Mouse (Mus musculus) hindbrain, postnatal 0 days (tissue): Measurements from ENCODE around the gene Sh3pxd2a. TPM values are rescaled to one million over a fixed set of nuclear protein-coding genes. Genes with fewer than 3 reads are reported as not detected.

Experiments used
- ATAC-seq: fragments of 200-750 bp; cut with Nextera tagmentation; 2 replicates; pipeline ENCODE4 v1.8.0; 2017; ENCODE audit warnings: mild to moderate bottlenecking, moderate TSS enrichment, moderate library complexity
- DNase-seq: peaks from one replicate; pipeline ENCODE4 v3.0.0-alpha.2; 2015; ENCODE audit warnings: low spot score
- H3K27ac ChIP-seq: fragments of 300-500 bp; sonication (generic); 2 replicates; pipeline ENCODE4 v1.5.1; 2014; ENCODE audit warnings: mild to moderate bottlenecking
- H3K27me3 ChIP-seq: fragments of 300-500 bp; sonication (generic); 2 replicates; pipeline ENCODE4 v1.6.1; 2014; ENCODE audit warnings: low read length, mixed read lengths; ENCODE audit not compliant: insufficient read depth
- H3K36me3 ChIP-seq: fragments of 300-500 bp; sonication (generic); 2 replicates; pipeline ENCODE4 v1.6.1; 2014; ENCODE audit warnings: low read length, mixed read lengths; ENCODE audit not compliant: insufficient read depth
- H3K4me1 ChIP-seq: fragments of 300-500 bp; sonication (generic); 2 replicates; pipeline ENCODE4 v1.6.1; 2014; ENCODE audit warnings: antibody characterized with exemption, low read length, mixed read lengths; ENCODE audit not compliant: insufficient read depth
- H3K4me2 ChIP-seq: fragments of 300-500 bp; sonication (generic); 2 replicates; pipeline ENCODE4 v1.6.1; 2014; ENCODE audit warnings: low read depth, mild to moderate bottlenecking, low read length, moderate library complexity, mixed read lengths
- H3K4me3 ChIP-seq: fragments of 300-500 bp; sonication (generic); 2 replicates; pipeline ENCODE4 v1.5.1; 2014; ENCODE audit warnings: low read length
- H3K9ac ChIP-seq: fragments of 300-500 bp; sonication (generic); replicated peaks from 2 replicates; pipeline ENCODE4 v1.6.1; 2014; ENCODE audit warnings: mild to moderate bottlenecking, low read length, moderate library complexity, mixed read lengths
- H3K9me3 ChIP-seq: fragments of 300-500 bp; sonication (generic); 2 replicates; pipeline ENCODE4 v1.6.1; 2016; ENCODE audit warnings: low read length, mixed read lengths
- CTCF ChIP-seq: IDR thresholded peaks from 2 replicates; pipeline ENCODE4 v1.5.1; 2016; ENCODE audit warnings: antibody characterized with exemption, control low read depth, low read depth
- WGBS: fragments of 180-500 bp; shearing (Covaris S2); extraction: QIAGEN DNeasy Blood & Tissue Kit; methylation state at CpG from one replicate; pipeline ENCODE4 v1.1.7; 2014; 5-methylcytosine and 5-hydroxymethylcytosine counted together
- polyA plus RNA-seq: library from polyadenylated mRNA; unstranded; fragments of >200 nt; fragmentation: Nextera tagmentation; extraction: Ambion mirVana; gene quantifications from 2 replicates; pipeline ENCODE4 v1.2.1, GENCODE M21; 2015
- total RNA-seq: library from RNA; depleted of rRNA; stranded (reverse); fragments of >200 nt; gene quantifications from 2 replicates; pipeline ENCODE4 v1.2.3, GENCODE M21; 2014

Sh3pxd2a gene
- total and polyA plus RNA-seq, 2 experiments from 2014 or later, result 1.8 to 25.5 TPM

DNA sequence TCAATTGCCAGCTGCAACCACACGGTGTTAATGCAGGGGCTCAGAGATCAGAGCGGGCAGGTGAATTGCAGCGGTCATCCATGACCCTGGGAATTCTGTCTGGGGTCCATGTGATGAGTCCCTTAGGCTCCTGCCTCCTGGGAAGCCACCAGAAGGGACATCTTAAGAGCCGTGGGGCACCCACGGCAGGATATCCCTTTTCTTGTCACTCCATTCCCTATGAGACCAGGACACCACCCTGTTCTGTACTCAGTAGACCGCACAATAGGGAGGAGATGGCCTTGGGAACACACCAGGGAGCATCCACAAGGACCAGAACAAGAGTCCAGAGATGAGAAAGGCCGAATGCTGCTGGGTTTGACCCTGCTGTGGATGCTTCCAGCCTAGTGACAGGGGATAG lies 10.8 kb downstream of the Sh3pxd2a start:
- no peak overlapping the region for H3K4me2 ChIP-seq
- H3K36me3 ChIP-seq, result no peaks in the 10 kb centered on the region
- no peak for DNase-seq
- H3K9me3 ChIP-seq, result no peaks in the 10 kb centered on the region
- no peak overlapping the region for H3K9ac ChIP-seq
- WGBS, result 83% methylated on average over 7 of the region's 7 CpGs
- H3K27me3 ChIP-seq, result no peaks in the 10 kb centered on the region
- no peak for ATAC-seq
- H3K4me1 ChIP-seq, result peaks cover 18% of the 10 kb centered on the region
- H3K4me3 ChIP-seq, result no peak overlapping the region
- H3K27ac ChIP-seq, result no peak overlapping the region
- no peak for TF ChIP-seq CTCF

DNA sequence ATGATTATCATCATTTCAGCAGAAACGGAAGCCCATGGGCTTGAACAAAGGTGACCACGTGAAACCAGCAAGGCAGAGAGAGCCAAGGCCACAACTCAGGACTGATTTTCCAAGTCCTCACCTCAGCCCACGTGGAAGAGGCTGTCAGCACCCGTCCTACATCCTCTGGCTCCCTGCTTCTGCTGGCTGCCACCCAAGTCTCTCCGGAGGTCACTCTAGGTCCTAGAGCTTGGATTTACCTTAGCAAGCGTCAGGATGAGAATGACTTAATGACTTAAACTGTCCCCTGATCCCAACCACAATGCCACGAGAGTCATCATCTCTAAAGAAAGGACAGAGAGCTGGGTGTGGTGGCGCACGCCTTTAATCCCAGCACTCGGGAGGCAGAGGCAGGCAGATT lies 11.5 kb downstream of the Sh3pxd2a start:
- no peaks in the 10 kb centered on the region for H3K27me3 ChIP-seq
- H3K36me3 ChIP-seq, result no peaks in the 10 kb centered on the region
- H3K9ac ChIP-seq, result no peak overlapping the region
- WGBS, result 83% methylated on average over 10 of the region's 10 CpGs
- H3K4me3 ChIP-seq, result no peak overlapping the region
- peaks cover 18% of the 10 kb centered on the region for H3K4me1 ChIP-seq
- H3K9me3 ChIP-seq, result no peaks in the 10 kb centered on the region
- TF ChIP-seq CTCF, result no peak
- H3K27ac ChIP-seq, result no peak overlapping the region
- no peak for DNase-seq
- no peak overlapping the region for H3K4me2 ChIP-seq
- no peak for ATAC-seq

DNA sequence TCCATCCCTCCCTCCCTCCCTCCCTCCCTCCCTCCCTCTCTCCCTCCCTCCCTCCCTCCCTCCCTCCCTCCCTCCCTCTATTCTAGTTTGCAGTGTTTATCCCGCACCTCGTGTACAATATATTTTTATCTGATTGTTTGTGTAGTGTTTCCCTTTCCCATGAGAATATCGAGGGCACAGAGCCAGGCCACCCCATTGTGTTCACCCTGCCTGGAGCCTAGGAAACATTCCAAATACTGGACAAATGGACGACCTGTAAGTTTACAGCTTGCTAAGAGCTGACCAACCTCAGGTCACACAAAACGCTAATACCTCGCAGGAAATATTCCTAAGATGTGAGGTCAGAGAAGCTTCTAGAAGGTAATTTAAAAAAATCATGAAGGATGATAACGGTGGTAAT lies 12.0 kb downstream of the Sh3pxd2a start:
- H3K9me3 ChIP-seq, result no peaks in the 10 kb centered on the region
- ATAC-seq (no peak), DNase-seq (no peak)
- H3K4me3 ChIP-seq, result no peak overlapping the region
- peaks cover 17% of the 10 kb centered on the region for H3K4me1 ChIP-seq
- no peak overlapping the region for H3K4me2 ChIP-seq
- H3K36me3 ChIP-seq, result no peaks in the 10 kb centered on the region
- no peak for TF ChIP-seq CTCF
- WGBS, result 66% methylated on average over 7 of the region's 7 CpGs
- no peak overlapping the region for H3K9ac ChIP-seq
- no peaks in the 10 kb centered on the region for H3K27me3 ChIP-seq
- H3K27ac ChIP-seq, result no peak overlapping the region

DNA sequence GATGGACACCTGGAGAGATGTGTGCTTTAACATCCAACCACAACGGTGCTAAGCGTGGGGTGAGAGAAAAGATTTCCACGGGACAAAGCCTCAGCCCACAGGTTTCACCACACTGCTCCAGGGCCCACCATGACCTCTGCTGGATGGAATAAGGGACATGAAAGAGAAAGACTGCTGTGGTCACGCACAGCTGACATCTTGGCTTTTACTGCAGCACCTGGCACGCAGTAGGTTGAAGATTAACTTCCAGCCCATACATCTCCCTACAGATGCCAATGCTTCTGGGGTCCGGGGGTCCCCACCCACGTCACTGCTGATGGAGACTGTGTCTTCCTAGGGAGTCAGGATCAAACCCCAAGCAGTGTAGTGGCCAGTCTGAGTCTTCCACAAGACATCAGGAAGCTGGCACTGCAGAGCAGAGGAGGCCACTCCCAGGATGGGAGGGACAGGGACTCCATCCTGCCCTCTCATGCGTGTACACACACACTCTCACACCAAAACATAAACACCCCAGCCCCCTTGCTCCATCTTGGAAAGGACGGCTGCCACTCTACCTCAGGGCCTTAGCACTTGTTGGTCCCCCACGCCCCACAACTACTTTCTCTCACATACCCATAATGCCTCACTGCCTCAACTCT lies 12.6 kb downstream of the Sh3pxd2a start:
- peaks cover 21% of the 10 kb centered on the region for H3K4me1 ChIP-seq
- H3K27me3 ChIP-seq, result no peaks in the 10 kb centered on the region
- TF ChIP-seq CTCF, result no peak
- DNase-seq (no peak), ATAC-seq (no peak)
- WGBS, result 76% methylated on average over 10 of the region's 10 CpGs
- no peak overlapping the region for H3K4me2 ChIP-seq
- H3K36me3 ChIP-seq, result no peaks in the 10 kb centered on the region
- H3K4me3 ChIP-seq, result no peak overlapping the region
- no peak overlapping the region for H3K9ac ChIP-seq
- H3K27ac ChIP-seq, result no peak overlapping the region
- no peaks in the 10 kb centered on the region for H3K9me3 ChIP-seq

DNA sequence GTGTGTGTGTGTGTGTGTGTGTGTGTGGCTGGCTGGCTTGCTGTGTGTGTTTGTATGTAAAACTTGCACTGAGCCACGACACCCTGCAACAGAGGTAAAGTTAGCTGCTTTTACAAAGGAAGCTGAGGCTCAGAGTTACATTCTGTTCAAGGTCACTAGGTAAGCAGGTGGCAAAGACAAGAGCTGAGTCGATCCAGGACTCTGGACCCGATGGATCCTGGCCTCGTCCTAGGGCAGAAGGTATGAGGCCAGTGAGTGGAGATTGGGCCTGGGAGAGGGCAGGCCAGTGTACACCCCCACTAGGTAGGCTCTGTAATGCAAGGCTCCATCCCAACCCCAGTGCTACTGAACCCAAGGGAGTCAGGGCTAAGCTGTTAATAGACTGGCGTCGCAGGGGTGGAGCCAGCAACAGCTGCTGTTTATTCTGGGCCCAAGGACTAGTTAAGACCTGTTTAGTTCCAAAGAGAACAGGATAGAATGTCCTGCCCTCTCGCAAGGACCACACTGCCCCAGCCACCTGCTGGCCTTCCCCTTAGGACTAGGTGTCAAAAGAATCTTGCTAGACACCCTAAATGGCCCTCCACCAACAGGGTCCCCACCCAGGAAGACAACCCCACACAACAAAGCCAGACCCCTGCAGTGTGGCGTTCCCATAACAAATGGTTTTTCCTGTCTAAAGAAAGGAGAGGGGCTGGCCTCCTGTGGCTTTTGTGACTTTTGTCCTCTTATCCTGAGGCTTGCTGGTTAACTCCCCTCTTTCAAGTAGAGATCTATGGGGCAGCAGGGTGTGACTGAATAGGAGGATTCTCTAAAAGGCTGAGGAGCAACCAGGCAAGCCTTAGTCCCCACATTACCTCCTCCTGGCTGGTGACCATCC lies 13.7 kb downstream of the Sh3pxd2a start:
- Histone ChIP-seq H3K4me3 (no peak overlapping the region), H3K9ac (no peak overlapping the region), H3K9me3 (no peaks in the 10 kb centered on the region), H3K4me2 (no peak overlapping the region), H3K27me3 (no peaks in the 10 kb centered on the region), H3K36me3 (no peaks in the 10 kb centered on the region), H3K27ac (no peak overlapping the region), H3K4me1 (peaks cover 25% of the 10 kb centered on the region)
- DNase-seq (no peak), ATAC-seq (no peak)
- no peak for TF ChIP-seq CTCF
- 41% methylated on average over 8 of the region's 8 CpGs for WGBS

DNA sequence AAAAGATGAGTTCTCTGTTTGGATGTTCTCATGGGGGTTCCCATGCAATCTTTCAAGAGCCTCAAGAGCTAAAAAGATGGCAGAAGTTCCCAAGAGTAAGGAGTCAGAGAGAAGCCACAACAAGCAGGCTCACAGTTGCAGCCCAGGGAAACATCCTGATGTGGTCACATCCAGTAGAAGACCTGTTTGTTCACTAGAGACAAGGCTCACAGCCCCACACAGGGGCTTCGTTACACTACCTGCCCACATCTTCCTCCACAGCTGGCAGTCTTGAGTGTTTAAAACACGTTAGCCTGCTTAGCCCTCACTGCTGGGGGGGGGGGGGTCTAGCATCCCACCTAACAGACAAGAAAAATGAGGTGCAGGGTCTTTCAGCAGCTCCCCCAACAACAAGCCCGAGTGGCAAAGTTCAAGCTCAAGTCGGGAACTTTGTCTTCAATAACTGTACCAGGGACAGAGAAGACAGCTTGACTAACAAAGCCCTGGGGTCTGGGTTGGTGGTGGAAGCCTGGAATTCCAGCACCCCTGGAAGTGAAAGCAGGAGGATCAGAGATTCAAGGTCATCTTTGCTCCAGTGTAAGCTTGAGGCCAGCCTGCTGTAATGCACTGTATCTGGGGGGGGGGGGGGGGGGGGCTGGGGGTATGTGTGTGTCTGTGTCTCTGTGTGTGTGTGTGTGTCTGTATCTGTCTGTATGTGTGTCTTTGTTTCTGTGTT lies 14.5 kb downstream of the Sh3pxd2a start:
- DNase-seq, result no peak
- Histone ChIP-seq H3K4me1 (peaks cover 25% of the 10 kb centered on the region), H3K36me3 (no peaks in the 10 kb centered on the region), H3K4me2 (no peak overlapping the region), H3K27me3 (no peaks in the 10 kb centered on the region), H3K9ac (no peak overlapping the region), H3K4me3 (no peak overlapping the region), H3K27ac (no peak overlapping the region), H3K9me3 (no peaks in the 10 kb centered on the region)
- TF ChIP-seq CTCF, result no peak
- no peak for ATAC-seq
- WGBS, result 53% methylated on average over 4 of the region's 4 CpGs
